Mouse (Mus musculus) forebrain, postnatal 0 days (tissue): ENCODE data around the gene Bmpr1b. TPM values are rescaled to one million over a fixed set of nuclear protein-coding genes. Genes with fewer than 3 reads are reported as not detected.
A peak's percentile ranks its signal among the peaks of the same experiment; 100 is the strongest.

Experiments used
- ATAC-seq: fragments of 200-750 bp; cut with Nextera tagmentation; 2 replicates; pipeline ENCODE4 v1.8.0; 2017; ENCODE audit warnings: mild to moderate bottlenecking, moderate library complexity
- DNase-seq: peaks from one replicate; pipeline ENCODE4 v3.0.0-alpha.2; 2015
- H3K27ac ChIP-seq: fragments of 300-500 bp; sonication (generic); 2 replicates; pipeline ENCODE4 v1.5.1; 2014; ENCODE audit warnings: low read depth, mild to moderate bottlenecking, antibody characterized with exemption, low read length, moderate library complexity, mixed read lengths
- H3K27me3 ChIP-seq: fragments of 300-500 bp; sonication (generic); 2 replicates; pipeline ENCODE4 v1.6.1; 2014; ENCODE audit warnings: mild to moderate bottlenecking, low read length, mixed read lengths; ENCODE audit not compliant: insufficient read depth
- H3K36me3 ChIP-seq: fragments of 300-500 bp; sonication (generic); 2 replicates; pipeline ENCODE4 v1.6.1; 2014; ENCODE audit warnings: mild to moderate bottlenecking, moderate library complexity; ENCODE audit not compliant: insufficient read depth
- H3K4me1 ChIP-seq: fragments of 300-500 bp; sonication (generic); 2 replicates; pipeline ENCODE4 v1.6.1; 2014; ENCODE audit warnings: antibody characterized with exemption; ENCODE audit not compliant: insufficient read depth
- H3K4me2 ChIP-seq: fragments of 300-500 bp; sonication (generic); 2 replicates; pipeline ENCODE4 v1.6.1; 2014; ENCODE audit warnings: low read depth, mild to moderate bottlenecking, moderate library complexity
- H3K4me3 ChIP-seq: fragments of 300-500 bp; sonication (generic); 2 replicates; pipeline ENCODE4 v1.5.1; 2014; ENCODE audit warnings: low read depth, low read length, mixed read lengths
- H3K9ac ChIP-seq: fragments of 300-500 bp; sonication (generic); 2 replicates; pipeline ENCODE4 v1.6.1; 2014; ENCODE audit warnings: mild to moderate bottlenecking
- H3K9me3 ChIP-seq: fragments of 300-500 bp; sonication (generic); 2 replicates; pipeline ENCODE4 v1.6.1; 2016; ENCODE audit warnings: low read length
- CTCF ChIP-seq: sonication (generic); IDR thresholded peaks from 2 replicates; pipeline ENCODE4 v1.5.1; 2016; ENCODE audit warnings: antibody characterized with exemption, control low read depth, low read depth
- WGBS: fragments of 180-500 bp; shearing (Covaris S2); extraction: QIAGEN DNeasy Blood & Tissue Kit; methylation state at CpG from one replicate; pipeline ENCODE4 v1.1.7; 2014; 5-methylcytosine and 5-hydroxymethylcytosine counted together
- polyA plus RNA-seq: library from polyadenylated mRNA; unstranded; fragments of >200 nt; fragmentation: Nextera tagmentation; extraction: Ambion mirVana; gene quantifications from 2 replicates; pipeline ENCODE4 v1.2.1, GENCODE M21; 2015
- total RNA-seq: library from RNA; depleted of rRNA; stranded (reverse); fragments of >200 nt; gene quantifications from 2 replicates; pipeline ENCODE4 v1.2.3, GENCODE M21; 2014

Gene Bmpr1b
- total and polyA plus RNA-seq, 2 experiments from 2014 or later: 3.0 to 7.4 TPM

- Histone ChIP-seq H3K4me2 (no peak overlapping the region), H3K27me3 (no peaks in the 10 kb centered on the region), H3K9me3 (no peaks in the 10 kb centered on the region), H3K9ac (no peak overlapping the region), H3K27ac (no peak overlapping the region), H3K4me3 (no peak overlapping the region), H3K36me3 (no peaks in the 10 kb centered on the region), H3K4me1 (no peaks in the 10 kb centered on the region)
- DNase-seq (no peak), ATAC-seq (no peak)
- WGBS: 83% methylated on average over 10 of the region's 10 CpGs
- TF ChIP-seq CTCF: no peak
Measured at GRCm38 (mm10) chr3:141872337-141873042, 296.7 kb downstream of the Bmpr1b start.

- H3K4me1 ChIP-seq: no peaks in the 10 kb centered on the region
- ATAC-seq (no peak), DNase-seq (no peak)
- TF ChIP-seq CTCF: no peak
- H3K4me3 ChIP-seq: no peak overlapping the region
- H3K9me3 ChIP-seq: no peaks in the 10 kb centered on the region
- no peak overlapping the region for H3K4me2 ChIP-seq
- H3K27ac ChIP-seq: no peak overlapping the region
- 85% methylated on average over 3 of the region's 3 CpGs for WGBS
- H3K9ac ChIP-seq: no peak overlapping the region
- no peaks in the 10 kb centered on the region for H3K27me3 ChIP-seq
- no peaks in the 10 kb centered on the region for H3K36me3 ChIP-seq
Measured at GRCm38 (mm10) chr3:141871805-141872204, 297.4 kb downstream of the Bmpr1b start.

- Histone ChIP-seq H3K4me2 (peak overlapping the region; percentile 25; the same call in 1 of the 2 replicates), H3K36me3 (no peaks in the 10 kb centered on the region), H3K27me3 (no peaks in the 10 kb centered on the region), H3K4me3 (no peak overlapping the region), H3K9ac (no peak overlapping the region), H3K9me3 (no peaks in the 10 kb centered on the region), H3K27ac (no peak overlapping the region), H3K4me1 (no peaks in the 10 kb centered on the region)
- TF ChIP-seq CTCF: peak; percentile 90
- peak; percentile 82 for DNase-seq
- ATAC-seq: peak; percentile 89
- 21% methylated on average over 13 of the region's 13 CpGs for WGBS
Measured at GRCm38 (mm10) chr3:141862816-141863461, 306.3 kb downstream of the Bmpr1b start.

- no peak overlapping the region for H3K4me2 ChIP-seq
- no peak overlapping the region for H3K27ac ChIP-seq
- no peak overlapping the region for H3K9ac ChIP-seq
- 94% methylated on average over 8 of the region's 8 CpGs for WGBS
- no peaks in the 10 kb centered on the region for H3K27me3 ChIP-seq
- ATAC-seq (no peak), DNase-seq (no peak)
- H3K4me3 ChIP-seq: no peak overlapping the region
- H3K9me3 ChIP-seq: no peaks in the 10 kb centered on the region
- no peak for TF ChIP-seq CTCF
- no peaks in the 10 kb centered on the region for H3K4me1 ChIP-seq
- no peaks in the 10 kb centered on the region for H3K36me3 ChIP-seq
Measured at GRCm38 (mm10) chr3:141857123-141857522, 312.1 kb downstream of the Bmpr1b start.

GRCm38 (mm10) chr3:141854339-141854738, 314.9 kb downstream of the Bmpr1b start:
- H3K36me3 ChIP-seq: no peaks in the 10 kb centered on the region
- no peak overlapping the region for H3K4me3 ChIP-seq
- DNase-seq: no peak
- 75% methylated on average over 4 of the region's 4 CpGs for WGBS
- H3K27me3 ChIP-seq: no peaks in the 10 kb centered on the region
- no peak overlapping the region for H3K4me2 ChIP-seq
- TF ChIP-seq CTCF: no peak
- ATAC-seq: no peak
- no peak overlapping the region for H3K27ac ChIP-seq
- H3K4me1 ChIP-seq: no peaks in the 10 kb centered on the region
- H3K9me3 ChIP-seq: no peaks in the 10 kb centered on the region
- H3K9ac ChIP-seq: no peak overlapping the region

GRCm38 (mm10) chr3:141850141-141850540, 319.1 kb downstream of the Bmpr1b start:
- Histone ChIP-seq H3K9me3 (no peaks in the 10 kb centered on the region), H3K4me3 (no peak overlapping the region), H3K27me3 (no peaks in the 10 kb centered on the region), H3K4me1 (no peaks in the 10 kb centered on the region), H3K27ac (no peak overlapping the region), H3K4me2 (no peak overlapping the region), H3K9ac (no peak overlapping the region), H3K36me3 (no peaks in the 10 kb centered on the region)
- DNase-seq (no peak), ATAC-seq (no peak)
- TF ChIP-seq CTCF: no peak
- 70% methylated on average over 7 of the region's 7 CpGs for WGBS

GRCm38 (mm10) chr3:141849206-141849605, 320.0 kb downstream of the Bmpr1b start:
- WGBS: 52% methylated on average over 1 of the region's 1 CpGs
- DNase-seq (no peak), ATAC-seq (no peak)
- Histone ChIP-seq H3K9ac (no peak overlapping the region), H3K4me1 (no peaks in the 10 kb centered on the region), H3K36me3 (no peaks in the 10 kb centered on the region), H3K4me3 (no peak overlapping the region), H3K9me3 (no peaks in the 10 kb centered on the region), H3K4me2 (no peak overlapping the region), H3K27ac (no peak overlapping the region), H3K27me3 (no peaks in the 10 kb centered on the region)
- no peak for TF ChIP-seq CTCF
